Mouse (Mus musculus) right cerebral cortex, adult 2 months (tissue): ENCODE results near the gene Ect2.

Experiments
- DNase-seq, 2 experiments: peaks; one replicate each; pipeline ENCODE4 v3.0.0; 2021 to 2022; ENCODE audit warnings: low spot score in 2 of 2

Gene Ect2

GRCm38 (mm10) chr3:27070340-27070739 is 83.3 kb downstream of the Ect2 start:
- DNase-seq = no peak

- DNase-seq = no peak
Observed at GRCm38 (mm10) chr3:27067206-27067605, 86.5 kb downstream of the Ect2 start.

- DNase-seq = no peak
Observed at GRCm38 (mm10) chr3:27064886-27065285, 88.8 kb downstream of the Ect2 start.

GRCm38 (mm10) chr3:27063399-27064260 is 90.0 kb downstream of the Ect2 start:
- DNase-seq = no peak

- no peak for DNase-seq
Observed at GRCm38 (mm10) chr3:27060441-27060840, 93.2 kb downstream of the Ect2 start.

GRCm38 (mm10) chr3:27059529-27060322 is 94.0 kb downstream of the Ect2 start:
- no peak for DNase-seq

- no peak for DNase-seq
Observed at GRCm38 (mm10) chr3:27055471-27055870, 98.2 kb downstream of the Ect2 start.

GRCm38 (mm10) chr3:27054766-27055165 is 98.9 kb downstream of the Ect2 start:
- DNase-seq = no peak
